Mouse (Mus musculus) heart, embryonic 13.5 days (tissue): ENCODE results near the gene Npepps. TPM values are rescaled to one million over a fixed set of nuclear protein-coding genes. Genes with fewer than 3 reads are reported as not detected.
A peak's percentile ranks its signal among the peaks of the same experiment; 100 is the strongest.
"Not testable (repeated sequence)": the region's sequence is repeated elsewhere in the genome, so short reads cannot be mapped to it uniquely, and the experiment has no call there.

Experiments used
- ATAC-seq: fragments of 200-750 bp; cut with Nextera tagmentation; 2 replicates; pipeline ENCODE4 v1.8.0; 2017; ENCODE audit warnings: moderate TSS enrichment; ENCODE audit not compliant: insufficient number of reproducible peaks, low FRiP score, low TSS enrichment; ENCODE audit errors: extremely low read depth
- H3K27ac ChIP-seq: fragments of 300-500 bp; sonication (generic); replicated peaks from 2 replicates; pipeline ENCODE4 v1.5.1; 2015; ENCODE audit warnings: moderate library complexity, mild to moderate bottlenecking, inconsistent platforms
- H3K27me3 ChIP-seq: fragments of 300-500 bp; sonication (generic); replicated peaks from 2 replicates; pipeline ENCODE4 v1.6.1; 2015; ENCODE audit warnings: mild to moderate bottlenecking, inconsistent platforms
- H3K36me3 ChIP-seq: fragments of 300-500 bp; sonication (generic); 2 replicates; pipeline ENCODE4 v1.6.1; 2015; ENCODE audit warnings: mild to moderate bottlenecking, inconsistent platforms
- H3K4me1 ChIP-seq: fragments of 300-500 bp; sonication (generic); 2 replicates; pipeline ENCODE4 v1.6.1; 2015; ENCODE audit warnings: inconsistent platforms
- H3K4me2 ChIP-seq: fragments of 300-500 bp; sonication (generic); 2 replicates; pipeline ENCODE4 v1.6.1; 2015; ENCODE audit warnings: inconsistent platforms, mild to moderate bottlenecking, moderate library complexity
- H3K4me3 ChIP-seq: fragments of 300-500 bp; sonication (generic); 2 replicates; pipeline ENCODE4 v1.5.1; 2015; ENCODE audit warnings: moderate library complexity, mild to moderate bottlenecking, inconsistent platforms
- H3K9ac ChIP-seq: fragments of 300-500 bp; sonication (generic); 2 replicates; pipeline ENCODE4 v1.6.1; 2015; ENCODE audit warnings: inconsistent platforms, mild to moderate bottlenecking, moderate library complexity
- H3K9me3 ChIP-seq: fragments of 300-500 bp; sonication (generic); 2 replicates; pipeline ENCODE4 v1.6.1; 2016; ENCODE audit warnings: inconsistent platforms
- WGBS: fragments of 180-500 bp; shearing (Covaris S2); methylation state at CpG from one replicate; pipeline ENCODE4 v1.1.7; 2015; ENCODE audit warnings: mixed read lengths; 5-methylcytosine and 5-hydroxymethylcytosine counted together
- polyA plus RNA-seq: library from polyadenylated mRNA; unstranded; fragments of >200 nt; fragmentation: Nextera tagmentation; extraction: Ambion mirVana; gene quantifications from 2 replicates; pipeline ENCODE4 v1.2.1, GENCODE M21; 2015

Gene Npepps
- polyA plus RNA-seq = 83.5 and 85.4 TPM in 2 replicates

GRCm38 (mm10) chr11:97280216-97280861 is at the start of gene Npepps:
TSS of gene Npepps (minus strand) at chr11:97280638.
- WGBS = under 1% methylated on average over 57 of the region's 83 CpGs
- H3K36me3 ChIP-seq = no peaks in the 10 kb centered on the region

GRCm38 (mm10) chr11:97328148-97328547 is 47.7 kb upstream of the Npepps start:
- H3K4me3 ChIP-seq = no peak overlapping the region
- H3K27ac ChIP-seq = no peak overlapping the region
- ATAC-seq = no peak
- no peaks in the 10 kb centered on the region for H3K27me3 ChIP-seq
- no peaks in the 10 kb centered on the region for H3K9me3 ChIP-seq
- no peak overlapping the region for H3K4me2 ChIP-seq
- H3K4me1 ChIP-seq = no peaks in the 10 kb centered on the region
- WGBS = 19% methylated on average over 9 of the region's 9 CpGs
- H3K36me3 ChIP-seq = peaks cover 76% of the 10 kb centered on the region
- no peak overlapping the region for H3K9ac ChIP-seq

More at GRCm38 (mm10) chr11:97280216-97280861, at the start of gene Npepps:
- peaks cover 33% of the 10 kb centered on the region for H3K4me1 ChIP-seq
- H3K27ac ChIP-seq = peak within 1 kb of the TSS; percentile 99
- H3K9me3 ChIP-seq = no peaks in the 10 kb centered on the region
- no peaks in the 10 kb centered on the region; the same call in 1 of the 2 replicates for H3K27me3 ChIP-seq
- H3K4me2 ChIP-seq = peak within 1 kb of the TSS; percentile 83
- peak within 1 kb of the TSS; percentile 100 for H3K9ac ChIP-seq
- ATAC-seq = peak; percentile 72
- H3K4me3 ChIP-seq = peak within 1 kb of the TSS; percentile 100

GRCm38 (mm10) chr11:97325224-97325623 is 44.8 kb upstream of the Npepps start:
- H3K27me3 ChIP-seq = no peaks in the 10 kb centered on the region
- no peaks in the 10 kb centered on the region for H3K9me3 ChIP-seq
- H3K4me2 ChIP-seq = no peak overlapping the region
- no peaks in the 10 kb centered on the region for H3K4me1 ChIP-seq
- H3K9ac ChIP-seq = no peak overlapping the region
- H3K4me3 ChIP-seq = no peak overlapping the region
- ATAC-seq = no peak
- WGBS = 79% methylated on average over 1 of the region's 1 CpGs
- H3K36me3 ChIP-seq = peaks cover 93% of the 10 kb centered on the region
- no peak overlapping the region for H3K27ac ChIP-seq

- 85% methylated on average over 8 of the region's 8 CpGs for WGBS
- H3K27ac ChIP-seq = not testable (repeated sequence)
- peaks cover 87% of the 10 kb centered on the region for H3K36me3 ChIP-seq
Measured at GRCm38 (mm10) chr11:97321894-97322600, 41.6 kb upstream of the Npepps start.

GRCm38 (mm10) chr11:97321197-97321596 is 40.8 kb upstream of the Npepps start:
- Histone ChIP-seq H3K4me2 (no peak overlapping the region), H3K36me3 (peaks cover 78% of the 10 kb centered on the region), H3K27me3 (no peaks in the 10 kb centered on the region), H3K9me3 (no peaks in the 10 kb centered on the region), H3K4me1 (peaks cover 7% of the 10 kb centered on the region), H3K27ac (no peak overlapping the region), H3K4me3 (no peak overlapping the region), H3K9ac (no peak overlapping the region)
- 94% methylated on average over 8 of the region's 8 CpGs for WGBS
- ATAC-seq = no peak

More at GRCm38 (mm10) chr11:97321894-97322600, 41.6 kb upstream of the Npepps start:
- not testable (repeated sequence) for H3K4me2 ChIP-seq, H3K4me3 ChIP-seq, H3K27me3 ChIP-seq, H3K4me1 ChIP-seq, H3K9ac ChIP-seq, ATAC-seq, H3K9me3 ChIP-seq

- Histone ChIP-seq H3K4me1 (peaks cover 20% of the 10 kb centered on the region), H3K27ac (peak within 1 kb of the TSS; percentile 65), H3K4me2 (peak within 1 kb of the TSS; percentile 76), H3K36me3 (peaks cover 28% of the 10 kb centered on the region), H3K9me3 (no peaks in the 10 kb centered on the region), H3K4me3 (peak within 1 kb of the TSS; percentile 65), H3K9ac (peak within 1 kb of the TSS; percentile 85), H3K27me3 (no peaks in the 10 kb centered on the region)
- under 1% methylated on average over 50 of the region's 50 CpGs for WGBS
- ATAC-seq = peak; percentile 89
Measured at GRCm38 (mm10) chr11:97315504-97316503, 35.4 kb upstream of the Npepps start, which contains the start of gene Mrpl45. TSS of gene Mrpl45 (plus strand) at chr11:97315716.

- H3K4me1 ChIP-seq = peaks cover 25% of the 10 kb centered on the region
- WGBS = 41% methylated on average over 8 of the region's 8 CpGs
- H3K9me3 ChIP-seq = no peaks in the 10 kb centered on the region
- peaks cover 20% of the 10 kb centered on the region for H3K36me3 ChIP-seq
- H3K4me2 ChIP-seq = peak overlapping the region; percentile 76
- H3K27ac ChIP-seq = peak overlapping the region; percentile 65
- ATAC-seq = no peak
- peak overlapping the region; percentile 61 for H3K9ac ChIP-seq
- H3K4me3 ChIP-seq = peak overlapping the region; percentile 65
- H3K27me3 ChIP-seq = no peaks in the 10 kb centered on the region
Measured at GRCm38 (mm10) chr11:97314751-97315503, 34.5 kb upstream of the Npepps start.

- H3K4me2 ChIP-seq = no peak overlapping the region
- WGBS = 91% methylated on average over 3 of the region's 3 CpGs
- no peak for ATAC-seq
- H3K27me3 ChIP-seq = no peaks in the 10 kb centered on the region
- peaks cover 32% of the 10 kb centered on the region for H3K4me1 ChIP-seq
- H3K9ac ChIP-seq = no peak overlapping the region
- H3K27ac ChIP-seq = no peak overlapping the region
- H3K4me3 ChIP-seq = no peak overlapping the region
- no peaks in the 10 kb centered on the region for H3K9me3 ChIP-seq
- peaks cover 16% of the 10 kb centered on the region for H3K36me3 ChIP-seq
Measured at GRCm38 (mm10) chr11:97314110-97314509, 33.7 kb upstream of the Npepps start.

- H3K4me2 ChIP-seq, H3K4me3 ChIP-seq, H3K27me3 ChIP-seq, H3K36me3 ChIP-seq, H3K9me3 ChIP-seq, H3K27ac ChIP-seq, H3K9ac ChIP-seq, ATAC-seq: not testable (repeated sequence)
- WGBS = 73% methylated on average over 1 of the region's 1 CpGs
- peaks cover 37% of the 10 kb centered on the region for H3K4me1 ChIP-seq
Measured at GRCm38 (mm10) chr11:97312871-97313270, 32.4 kb upstream of the Npepps start.

GRCm38 (mm10) chr11:97310895-97311631 is 30.6 kb upstream of the Npepps start:
- 5% methylated on average over 18 of the region's 18 CpGs for WGBS
- no peaks in the 10 kb centered on the region for H3K36me3 ChIP-seq
- no peaks in the 10 kb centered on the region for H3K27me3 ChIP-seq
- peak overlapping the region; percentile 83 for H3K9ac ChIP-seq
- peak overlapping the region; percentile 51 for H3K4me3 ChIP-seq
- H3K9me3 ChIP-seq = no peaks in the 10 kb centered on the region
- no peak for ATAC-seq
- H3K27ac ChIP-seq = peak overlapping the region; percentile 86
- peaks cover 30% of the 10 kb centered on the region for H3K4me1 ChIP-seq
- H3K4me2 ChIP-seq = peak overlapping the region; percentile 72
